Mouse (Mus musculus): ENCODE results near the gene Hist4h4.

Gene Hist4h4

DNA sequence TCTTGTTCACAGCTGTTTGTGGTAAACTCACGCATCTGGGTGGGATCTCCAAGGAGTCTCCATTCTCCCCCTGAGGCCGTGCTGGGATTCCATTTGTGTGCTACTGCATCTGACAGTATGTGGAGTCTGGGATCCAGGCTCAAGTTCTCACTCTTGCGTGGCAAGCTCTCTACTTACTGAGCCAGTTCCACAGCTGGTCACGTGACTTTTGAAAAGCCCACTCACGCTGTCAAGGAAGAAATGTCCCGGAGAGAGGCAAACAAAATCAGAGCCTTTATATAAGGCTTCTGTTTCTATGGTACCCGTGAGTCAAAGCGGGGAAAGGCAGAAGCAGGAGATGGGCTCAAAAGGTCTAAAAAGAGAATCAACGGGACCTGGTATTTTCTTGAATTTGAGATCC is 21.5 kb downstream of the Hist4h4 start:
- DNase-seq (ENCODE audit: low read depth, low spot score), result no peak

- DNase-seq (ENCODE audit: low read depth, low spot score), result no peak
These were observed 22.1 kb downstream of the Hist4h4 start for GRCm38 (mm10) chr6:136782146-136782545.

DNA sequence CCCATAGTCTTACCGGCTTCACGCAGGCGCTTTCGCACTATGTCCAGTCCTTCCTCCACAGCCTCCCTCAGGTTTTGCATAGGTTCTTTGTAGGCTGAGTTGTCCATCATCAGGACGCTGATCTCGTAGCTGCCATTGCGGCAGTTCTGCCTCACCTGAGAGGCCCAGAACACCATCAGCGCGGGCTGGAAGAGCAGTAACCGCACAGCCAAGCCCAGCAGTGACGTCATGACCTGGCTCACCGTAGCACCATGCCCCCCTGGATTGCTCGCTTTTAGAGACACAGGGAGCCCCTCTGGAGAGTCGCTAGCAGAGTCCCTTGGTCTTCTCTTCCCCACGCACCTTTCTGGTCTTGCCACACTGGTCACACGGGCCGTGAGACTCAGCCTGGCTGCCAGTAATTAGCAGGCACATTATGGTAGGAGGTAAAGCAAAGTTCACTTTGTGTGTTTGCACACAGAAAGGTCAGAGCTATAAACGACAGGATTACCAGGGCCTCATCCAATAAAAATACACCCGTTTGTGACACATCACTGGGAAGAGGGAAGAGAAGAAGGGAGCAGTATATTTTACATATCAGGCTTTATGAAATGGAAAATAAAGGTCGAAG is 22.7 kb downstream of the Hist4h4 start, which contains the start of gene Gucy2c:
TSS of gene Gucy2c (minus strand) at position 389 of the 610 bp plus-strand sequence.
- no peak for DNase-seq (ENCODE audit: low read depth, low spot score)

- no peak for DNase-seq (ENCODE audit: low read depth, low spot score)
These were observed 27.8 kb downstream of the Hist4h4 start for GRCm38 (mm10) chr6:136776392-136776791.

DNA sequence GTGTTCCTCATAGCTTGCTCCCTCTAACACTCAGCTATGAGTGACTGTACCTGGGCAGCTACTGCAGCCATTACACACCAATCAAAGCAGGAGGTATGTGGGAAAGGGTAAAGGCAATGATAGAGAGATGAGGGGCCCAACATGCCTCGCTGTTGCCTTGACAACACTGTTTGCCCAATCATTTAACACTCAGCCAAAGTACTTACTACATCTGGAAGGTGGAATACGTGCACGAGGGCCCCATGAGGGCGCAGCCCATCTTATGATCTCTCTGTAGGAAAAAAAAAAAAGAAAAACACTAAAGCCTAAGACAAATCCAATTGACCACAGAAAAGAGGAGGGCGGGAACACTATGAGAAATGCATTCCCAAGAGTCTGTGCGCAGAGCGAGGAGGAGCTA is 34.4 kb downstream of the Hist4h4 start:
- no peak for DNase-seq (ENCODE audit: low read depth, low spot score)

DNA sequence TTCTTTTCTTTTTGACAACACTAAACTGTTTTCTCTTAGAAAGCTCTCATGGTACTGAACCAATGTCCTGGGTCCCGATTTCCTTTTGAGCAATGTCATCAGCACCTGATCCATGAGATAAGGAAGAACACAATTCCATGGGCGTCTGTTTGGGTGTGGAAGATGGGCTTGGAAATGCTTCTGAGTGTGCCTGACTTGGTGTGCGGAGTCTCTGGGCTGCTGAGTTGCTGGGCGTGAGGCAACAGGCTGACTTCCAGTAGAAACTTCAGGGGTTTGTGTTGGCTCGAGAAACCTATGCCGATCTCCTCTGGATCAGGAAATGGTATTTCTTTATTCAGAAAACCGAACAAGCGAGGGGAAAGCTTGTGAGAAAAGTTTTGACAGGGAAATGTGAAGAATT is 35.1 kb downstream of the Hist4h4 start:
- no peak for DNase-seq (ENCODE audit: low read depth, low spot score)

DNA sequence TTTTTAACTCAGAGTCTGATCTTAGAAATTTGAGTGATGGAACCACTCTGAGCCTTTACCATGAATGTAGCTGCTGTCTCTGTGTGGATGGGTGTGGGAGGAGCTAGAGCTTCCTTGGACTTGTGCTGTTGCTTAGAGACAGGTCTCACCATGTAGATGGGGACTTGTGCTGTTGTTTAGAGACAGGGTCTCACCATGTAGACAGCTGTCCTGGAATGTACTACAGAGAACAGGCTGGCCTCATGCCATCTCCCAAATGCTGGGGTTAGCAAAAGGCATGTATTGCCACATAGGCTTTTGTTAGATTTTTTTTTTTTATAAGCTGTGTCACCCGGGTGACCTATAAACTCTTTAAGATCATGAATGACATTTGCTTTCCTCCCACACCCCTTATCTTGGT is 40.3 kb downstream of the Hist4h4 start:
- no peak for DNase-seq (ENCODE audit: low read depth, low spot score)

Measured in retina, postnatal 7 days (tissue).